Mouse (Mus musculus) 3134 (cell line): ENCODE data around the gene Spock1.
"Not testable (repeated sequence)": the region's sequence is repeated elsewhere in the genome, so short reads cannot be mapped to it uniquely, and the experiment has no call there.

Experiments
- DNase-seq: peaks from one replicate; pipeline ENCODE4 v3.0.0-alpha.2; 2011; ENCODE audit warnings: low spot score; ENCODE audit not compliant: insufficient read length; ENCODE audit errors: extremely low read depth

Spock1 gene

DNA sequence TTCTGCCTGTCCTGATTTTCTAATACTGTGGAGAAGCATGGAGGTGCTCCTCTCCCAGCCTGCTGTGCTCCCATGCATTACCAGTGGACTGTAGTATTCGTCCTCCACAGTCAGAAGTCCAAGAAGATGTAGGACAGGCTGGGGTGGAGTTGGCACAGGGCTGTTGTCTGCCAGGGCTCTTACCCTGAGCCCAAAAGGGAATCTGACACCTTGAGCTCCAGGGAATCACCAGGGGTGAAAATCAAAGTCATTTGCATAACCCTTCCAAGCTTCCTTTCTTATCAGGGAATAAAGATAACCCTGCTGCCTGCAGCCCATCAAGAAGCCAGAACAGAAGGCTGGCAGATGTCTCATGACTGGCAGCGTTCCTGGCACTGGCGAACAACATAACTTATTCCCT lies 383.6 kb downstream of the Spock1 start:
- DNase-seq = no peak

DNA sequence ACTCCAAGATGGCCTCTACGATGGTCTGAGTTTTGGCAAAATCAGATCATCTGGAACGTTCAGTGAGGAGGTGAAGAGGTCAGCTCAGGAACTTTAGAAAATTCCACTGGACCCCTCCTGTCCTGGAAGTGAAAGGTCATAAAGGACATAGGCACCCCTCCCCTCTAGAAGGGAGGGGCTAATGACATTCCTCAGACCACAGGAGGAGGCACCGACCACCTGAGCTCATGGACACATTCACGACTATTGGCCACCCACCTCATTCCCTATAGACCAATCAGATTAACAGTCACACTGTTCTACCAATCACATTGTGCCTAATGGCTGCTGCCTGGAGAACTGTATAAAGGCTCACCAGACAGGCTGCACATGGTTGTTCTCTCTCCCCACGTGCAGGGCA lies 384.8 kb downstream of the Spock1 start:
- DNase-seq = no peak

- DNase-seq = no peak
Observed at GRCm38 (mm10) chr13:57522319-57522718, 385.8 kb downstream of the Spock1 start.

DNA sequence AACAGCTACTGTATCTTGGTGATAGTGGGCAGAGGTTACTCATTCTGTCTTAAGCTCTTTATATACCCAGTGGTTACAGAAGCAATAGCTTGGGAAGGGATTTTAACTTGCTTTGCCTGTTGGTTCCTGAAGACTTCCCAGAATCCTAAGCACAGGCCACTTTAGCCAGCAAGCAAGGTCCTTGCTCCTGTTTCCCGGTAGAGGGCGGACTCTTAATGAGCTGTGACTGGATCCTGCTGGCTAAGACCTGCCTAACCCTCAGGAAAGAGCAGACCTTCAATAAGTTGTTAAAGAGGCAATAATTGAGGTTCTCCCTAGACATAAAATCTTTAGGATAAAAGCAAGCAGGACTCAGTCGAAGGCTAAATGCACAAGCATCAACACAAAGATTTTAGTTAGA lies 387.0 kb downstream of the Spock1 start:
- no peak for DNase-seq

DNA sequence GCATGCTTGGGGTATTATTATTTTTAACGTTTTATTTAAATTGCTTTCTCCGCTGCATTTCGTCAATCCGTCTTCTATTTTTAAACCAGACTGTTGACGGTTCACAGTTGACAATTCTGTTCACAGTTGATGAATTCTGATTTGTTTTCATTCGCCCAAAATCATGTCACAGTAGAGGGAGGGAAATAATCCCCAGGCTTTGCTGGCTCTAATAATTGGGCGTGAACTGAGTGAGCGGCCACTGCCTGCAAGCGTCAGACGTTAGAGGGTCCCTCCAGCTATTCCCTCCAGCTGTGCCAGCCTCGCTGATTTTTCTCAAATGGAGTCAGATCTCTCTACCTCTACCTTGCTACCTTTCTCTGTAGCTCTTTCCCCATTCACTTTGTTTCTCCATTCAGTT lies 388.3 kb downstream of the Spock1 start:
- no peak for DNase-seq

- no peak for DNase-seq
Observed at GRCm38 (mm10) chr13:57515737-57516136, 392.4 kb downstream of the Spock1 start.

- DNase-seq = no peak
Observed at GRCm38 (mm10) chr13:57501552-57501951, 406.6 kb downstream of the Spock1 start.

- no peak for DNase-seq
Observed at GRCm38 (mm10) chr13:57496778-57497177, 411.4 kb downstream of the Spock1 start.

- DNase-seq = no peak
Observed at GRCm38 (mm10) chr13:57494838-57495237, 413.3 kb downstream of the Spock1 start.

GRCm38 (mm10) chr13:57488926-57489325 lies 419.2 kb downstream of the Spock1 start:
- DNase-seq = no peak

DNA sequence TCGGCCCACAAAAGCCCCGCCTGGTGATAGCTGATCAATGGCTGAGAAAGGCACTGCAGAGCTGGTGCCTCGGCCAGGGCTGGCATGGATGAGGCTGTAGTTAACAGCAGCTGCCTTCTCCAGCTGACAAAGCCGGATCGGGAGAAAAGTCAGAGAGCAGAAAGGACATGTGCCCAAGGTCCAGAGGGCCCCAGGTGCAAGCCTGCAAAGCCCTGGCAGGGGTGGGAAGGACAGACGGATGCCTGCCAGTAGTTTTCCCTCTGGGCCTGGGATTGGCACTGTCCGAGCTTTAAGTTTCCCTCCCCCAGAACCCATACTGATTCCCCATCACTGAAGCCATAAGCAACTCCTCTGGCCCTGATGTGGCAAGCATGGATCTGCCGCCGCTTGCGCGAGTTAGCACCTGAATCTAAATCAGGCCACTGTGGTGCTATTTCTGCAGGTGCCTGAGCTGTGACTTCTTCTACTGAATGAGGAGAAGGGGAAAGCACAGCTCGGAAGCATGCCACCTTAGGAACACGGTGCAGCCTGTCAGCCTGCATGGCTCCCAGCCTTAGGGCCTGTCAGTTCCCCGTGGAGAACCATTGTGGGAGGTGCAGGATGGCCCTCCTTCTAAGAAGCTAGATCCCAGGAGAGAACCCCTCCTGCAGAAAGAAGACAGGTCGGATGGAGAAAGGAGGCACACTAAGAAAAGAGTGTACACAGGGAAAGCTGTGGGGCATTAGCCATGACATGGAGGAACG lies 423.5 kb downstream of the Spock1 start:
- no peak for DNase-seq

DNA sequence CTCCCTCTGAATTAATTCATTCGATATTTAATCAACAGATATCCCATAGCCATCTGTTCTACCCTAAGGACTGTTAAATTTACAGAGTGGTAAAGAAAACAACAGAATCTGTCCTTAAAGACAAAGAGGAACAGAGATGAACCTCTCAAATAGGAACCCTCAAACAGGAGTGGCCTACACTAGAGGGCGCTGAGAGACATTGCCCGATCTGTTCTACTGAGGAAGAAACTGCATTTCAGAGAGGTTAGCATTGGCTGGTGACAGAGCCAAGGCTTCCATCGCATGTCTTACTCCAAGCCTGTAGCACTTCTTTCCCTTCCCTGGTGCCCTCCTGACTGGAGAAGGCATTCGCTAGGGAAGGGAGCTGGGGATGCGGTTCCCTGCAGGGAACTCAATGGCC lies 431.4 kb downstream of the Spock1 start:
- DNase-seq = no peak

GRCm38 (mm10) chr13:57474068-57474467 lies 434.1 kb downstream of the Spock1 start:
- DNase-seq = no peak

DNA sequence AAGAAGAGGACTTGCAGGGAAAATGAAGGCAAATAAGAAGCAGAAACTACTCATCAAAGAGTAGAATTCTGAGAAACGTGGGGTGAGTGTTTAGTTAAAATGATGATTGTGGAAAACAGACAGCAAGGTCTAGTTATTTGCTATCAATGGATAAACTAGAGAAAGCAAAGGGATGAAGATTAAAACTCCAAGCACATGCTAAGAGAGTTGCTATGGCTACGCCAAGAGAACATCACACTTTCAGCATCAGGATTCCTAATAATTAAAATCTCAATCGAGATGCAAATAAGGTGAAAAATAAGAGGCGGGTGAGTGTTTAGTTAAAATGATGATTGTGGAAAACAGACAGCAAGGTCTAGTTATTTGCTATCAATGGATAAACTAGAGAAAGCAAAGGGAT lies 437.2 kb downstream of the Spock1 start:
- not testable (repeated sequence) for DNase-seq

GRCm38 (mm10) chr13:57459978-57460377 lies 448.2 kb downstream of the Spock1 start:
- DNase-seq = no peak

DNA sequence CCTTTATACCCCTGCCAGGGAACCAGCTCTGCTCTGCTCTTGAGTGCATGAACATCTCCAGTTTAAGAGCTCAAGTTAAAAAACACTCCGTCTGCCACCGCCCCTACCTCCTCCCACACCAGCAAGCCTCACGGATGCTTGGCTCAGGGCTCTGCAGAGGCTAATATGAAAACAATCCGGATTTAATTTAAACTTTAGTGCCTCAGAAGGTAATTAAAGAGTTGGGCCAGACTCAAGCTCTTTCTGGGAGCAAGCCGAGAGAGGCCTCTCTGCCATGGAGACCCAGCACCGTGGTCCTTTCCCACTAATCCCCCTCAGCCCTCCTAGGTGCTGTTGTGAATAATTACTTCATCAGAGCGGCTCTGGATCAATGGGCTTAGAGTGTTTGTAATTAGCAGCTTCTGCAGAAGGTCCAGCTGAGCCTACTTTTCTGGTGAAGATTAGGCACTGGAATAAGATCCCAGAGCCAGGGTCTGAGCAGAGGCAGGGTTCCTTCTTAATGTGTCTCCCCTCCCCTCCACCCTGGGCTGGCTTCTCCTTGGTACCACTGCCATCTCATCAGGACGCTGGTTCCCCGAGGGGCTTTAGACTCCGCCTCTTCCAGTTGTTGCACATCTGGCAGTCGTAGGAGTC lies 457.8 kb downstream of the Spock1 start:
- no peak for DNase-seq

- no peak for DNase-seq
Observed at GRCm38 (mm10) chr13:57448906-57449305, 459.2 kb downstream of the Spock1 start.

GRCm38 (mm10) chr13:57444977-57445376 lies 463.2 kb downstream of the Spock1 start:
- no peak for DNase-seq

DNA sequence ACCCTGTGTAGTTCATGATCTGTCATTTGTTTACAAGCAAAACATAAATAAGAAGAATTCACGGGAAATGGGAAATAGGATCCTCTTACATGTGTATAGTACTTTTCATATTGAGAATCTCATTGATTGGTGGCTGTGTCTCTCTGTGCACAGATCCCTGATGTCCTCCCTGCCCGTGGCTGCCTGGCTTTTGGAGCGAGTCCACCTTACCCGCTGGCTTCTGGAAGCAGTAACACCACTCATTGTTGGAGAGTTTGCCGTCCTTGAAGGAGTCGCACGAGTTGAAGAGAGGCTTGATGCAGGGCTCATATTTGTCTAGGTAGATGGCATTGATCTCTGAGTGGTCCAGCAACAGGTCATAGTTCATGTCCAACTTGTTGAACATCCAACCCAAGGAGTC lies 468.0 kb downstream of the Spock1 start:
- DNase-seq = no peak

GRCm38 (mm10) chr13:57435726-57436220 lies 472.4 kb downstream of the Spock1 start:
- DNase-seq = no peak

DNA sequence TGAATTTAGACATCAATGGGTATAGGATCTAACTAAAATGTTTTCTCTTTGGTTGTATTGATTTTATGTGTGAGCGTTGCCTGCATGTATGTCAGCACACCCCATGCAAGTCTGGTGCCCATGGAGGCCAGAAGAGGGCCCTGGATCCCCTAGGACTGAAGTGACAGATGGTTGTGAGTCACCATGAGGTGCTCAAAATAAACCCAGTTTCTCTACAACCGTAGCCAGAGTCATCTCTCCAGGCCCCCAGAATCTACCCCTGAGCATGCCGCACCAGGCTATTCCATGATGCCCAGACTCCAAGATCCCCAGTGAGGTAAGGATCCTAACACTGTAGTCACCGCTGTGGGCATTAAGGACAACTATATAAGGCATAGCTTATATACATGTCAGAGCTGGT lies 474.3 kb downstream of the Spock1 start:
- DNase-seq = no peak

- DNase-seq = no peak
Observed at GRCm38 (mm10) chr13:57431815-57432214, 476.3 kb downstream of the Spock1 start.
